Comparison of ENCODE assay signal across 23 mouse cellular contexts in the genomic region with DNA sequence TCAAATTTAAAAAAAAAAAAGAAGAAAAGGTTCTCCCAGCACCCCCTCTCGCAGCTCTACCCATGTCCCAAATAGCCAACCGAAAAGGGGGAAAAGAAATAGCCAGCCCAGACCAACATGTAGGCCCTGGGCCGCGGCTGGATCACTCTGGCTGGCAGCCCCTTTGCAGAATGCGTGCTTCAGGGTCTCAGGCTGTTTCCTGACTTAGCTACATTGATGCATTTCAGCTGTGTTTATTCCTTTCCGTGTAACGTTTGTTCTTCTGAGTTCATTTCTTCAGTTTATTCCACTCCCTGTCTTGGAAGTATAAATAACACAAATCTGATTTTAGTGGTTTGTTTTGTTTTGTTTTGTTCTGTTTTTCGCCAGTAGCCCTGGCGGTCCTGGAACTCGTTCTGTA. TPM values are rescaled to one million over a fixed set of nuclear protein-coding genes. Genes with fewer than 3 reads are reported as not detected.
DNase-seq lines count a peak whose midpoint lies in the region; ATAC-seq and TF ChIP-seq lines count a peak whose summit lies in the region.
"Had no signal": no experiment of that assay in that cellular context is flagged by ENCODE, and none has a peak within 500 bp of the region (broad histone marks: within the 10 kb centered on the region; RNA-seq: fewer than 3 reads in every experiment).

No protein-coding gene starts in this region.

- H3K9ac ChIP-seq in heart, embryonic 14.5 days (ENCODE audit: low read length), result no peak overlapping the region; the same call in 1 of the 2 replicates
- no peak overlapping the region for H3K9ac ChIP-seq in limb, embryonic 12.5 days (replicated peaks)
- peak overlapping the region; percentile 93 for H3K9ac ChIP-seq in ES-Bruce4 (ENCODE audit: low read depth, poor library complexity, severe bottlenecking)
- H3K9ac ChIP-seq in liver, postnatal 0 days (replicated peaks), result no peak overlapping the region
- H3K9ac ChIP-seq: midbrain, embryonic 12.5 days; neural tube, embryonic 15.5 days had no signal

- no peak for DNase-seq in heart, adult 8-10 months (ENCODE audit: low spot score)
- no peak for DNase-seq in limb, embryonic 10.5 days (ENCODE audit: low spot score)
- DNase-seq in liver, postnatal 0 days, result no peak
- no peak for DNase-seq in adrenal gland, adult (ENCODE audit: inconsistent age in 2 of 2, low spot score in 1 of 2)
- DNase-seq: adrenal gland, adult 8-10 months; cerebellum, postnatal 25 days; heart, adult 18-20 months; kidney, postnatal 36 days; right cerebral cortex, postnatal 25 days; thymus, postnatal 4 days had no signal

- ATAC-seq in heart, embryonic 14.5 days (ENCODE audit: insufficient number of reproducible peaks, insufficient read depth, low FRiP score, low read depth), result no peak
- no peak for ATAC-seq in limb, embryonic 12.5 days (ENCODE audit: insufficient number of reproducible peaks, insufficient read depth, low FRiP score, low TSS enrichment, low read depth)
- no peak for ATAC-seq in liver, postnatal 0 days
- ATAC-seq: inflammation-experienced regulatory T-cells, adult 6 months had no signal

- no peaks in the 10 kb centered on the region for H3K36me3 ChIP-seq in heart, embryonic 14.5 days (ENCODE audit: control insufficient read depth, insufficient read depth, low read length)
- no peaks in the 10 kb centered on the region for H3K36me3 ChIP-seq in limb, embryonic 12.5 days
- no peaks in the 10 kb centered on the region for H3K36me3 ChIP-seq in limb, embryonic 10.5 days
- no peaks in the 10 kb centered on the region for H3K36me3 ChIP-seq in ES-Bruce4 (ENCODE audit: control insufficient read depth, insufficient read depth, low read length, poor library complexity, severe bottlenecking)
- H3K36me3 ChIP-seq in liver, postnatal 0 days (replicated peaks; ENCODE audit: insufficient read depth, low read length), result no peaks in the 10 kb centered on the region
- H3K36me3 ChIP-seq: hindbrain, embryonic 10.5 days; midbrain, embryonic 12.5 days; neural tube, embryonic 15.5 days had no signal

- TF ChIP-seq EP300 in ES-Bruce4 (IDR thresholded peaks at IDR 0.05; ENCODE audit: insufficient read depth, low read depth, low read length), result no peak
- TF ChIP-seq EP300 in liver, postnatal 0 days (IDR thresholded peaks at IDR 0.05; ENCODE audit: low read depth), result no peak

- 89% methylated on average over 10 of the region's 10 CpGs for WGBS in heart, embryonic 14.5 days
- WGBS in limb, embryonic 12.5 days, result 77% methylated on average over 10 of the region's 10 CpGs
- WGBS in limb, embryonic 10.5 days, result 92% methylated on average over 10 of the region's 10 CpGs
- 81% methylated on average over 10 of the region's 10 CpGs for WGBS in liver, postnatal 0 days (ENCODE audit: insufficient replicate concordance)

- no peak for TF ChIP-seq POLR2A in ES-Bruce4 (IDR thresholded peaks at IDR 0.05; ENCODE audit: insufficient read depth, low read length)
- no peak for TF ChIP-seq POLR2A in embryonic fibroblast, embryonic 13.5 days (IDR thresholded peaks at IDR 0.05; ENCODE audit: low read depth, low read length)

- no peaks in the 10 kb centered on the region for H3K9me3 ChIP-seq in heart, embryonic 14.5 days (ENCODE audit: control insufficient read depth, low read length)
- no peaks in the 10 kb centered on the region for H3K9me3 ChIP-seq in limb, embryonic 12.5 days
- H3K9me3 ChIP-seq in limb, embryonic 10.5 days (replicated peaks), result no peaks in the 10 kb centered on the region
- no peaks in the 10 kb centered on the region for H3K9me3 ChIP-seq in ES-Bruce4 (replicated peaks; ENCODE audit: control insufficient read depth, insufficient read depth, low read length, poor library complexity, severe bottlenecking)
- no peaks in the 10 kb centered on the region for H3K9me3 ChIP-seq in liver, postnatal 0 days (ENCODE audit: low read length)
- H3K9me3 ChIP-seq: hindbrain, embryonic 10.5 days; midbrain, embryonic 12.5 days; neural tube, embryonic 15.5 days had no signal

- no peak for TF ChIP-seq CTCF in ES-Bruce4 (IDR thresholded peaks at IDR 0.05; ENCODE audit: low read depth, low read length)
- no peak for TF ChIP-seq CTCF in embryonic fibroblast, embryonic 13.5 days (IDR thresholded peaks at IDR 0.05; ENCODE audit: borderline replicate concordance, insufficient read depth, low read length)
- TF ChIP-seq CTCF in liver, postnatal 0 days (IDR thresholded peaks at IDR 0.05; ENCODE audit: low read depth), result no peak

- no peak overlapping the region; a peak in 1 of 4 replicates for H3K4me3 ChIP-seq in heart, embryonic 14.5 days (ENCODE audit: control insufficient read depth in 1 of 2, insufficient read depth in 1 of 2, low read depth in 1 of 2, low read length in 2 of 2)
- peak overlapping the region; percentile 55; the same call in 1 of the 2 replicates for H3K4me3 ChIP-seq in limb, embryonic 12.5 days (replicated peaks)
- no peak overlapping the region for H3K4me3 ChIP-seq in limb, embryonic 10.5 days
- no peak overlapping the region for H3K4me3 ChIP-seq in ES-Bruce4 (ENCODE audit: low read depth, low read length)
- peak overlapping the region; percentile 62 for H3K4me3 ChIP-seq in embryonic fibroblast, embryonic 13.5 days (ENCODE audit: insufficient read depth, low read length)
- H3K4me3 ChIP-seq in liver, postnatal 0 days (ENCODE audit: low read depth, low read length), result no peak overlapping the region

- peak overlapping the region; percentile 86 for H3K4me2 ChIP-seq in heart, embryonic 14.5 days (ENCODE audit: low read length)
- peak overlapping the region; percentile 69 for H3K4me2 ChIP-seq in limb, embryonic 12.5 days
- H3K4me2 ChIP-seq in liver, postnatal 0 days (ENCODE audit: low read depth, low read length), result no peak overlapping the region

- H3K27me3 ChIP-seq in heart, embryonic 14.5 days (ENCODE audit: control insufficient read depth, insufficient read depth, low read length), result no peaks in the 10 kb centered on the region
- no peaks in the 10 kb centered on the region for H3K27me3 ChIP-seq in limb, embryonic 12.5 days
- H3K27me3 ChIP-seq in limb, embryonic 10.5 days (ENCODE audit: low read depth, poor library complexity, severe bottlenecking), result no peaks in the 10 kb centered on the region
- H3K27me3 ChIP-seq in ES-Bruce4 (ENCODE audit: control insufficient read depth, insufficient read depth, low read length, poor library complexity, severe bottlenecking), result no peaks in the 10 kb centered on the region
- H3K27me3 ChIP-seq in liver, postnatal 0 days (ENCODE audit: insufficient read depth, low read length), result no peaks in the 10 kb centered on the region
- H3K27me3 ChIP-seq: neural tube, embryonic 15.5 days had no signal

- no peak overlapping the region for H3K27ac ChIP-seq in heart, embryonic 14.5 days (replicated peaks in 1 of 2; ENCODE audit: control insufficient read depth in 1 of 2, insufficient read depth in 1 of 2, low read depth in 2 of 2, low read length in 2 of 2)
- no peak overlapping the region for H3K27ac ChIP-seq in limb, embryonic 12.5 days
- no peak overlapping the region for H3K27ac ChIP-seq in limb, embryonic 10.5 days
- no peak overlapping the region for H3K27ac ChIP-seq in ES-Bruce4 (ENCODE audit: insufficient read depth, low read length)
- H3K27ac ChIP-seq in embryonic fibroblast, embryonic 13.5 days (ENCODE audit: insufficient read depth, low read length), result no peak overlapping the region
- no peak overlapping the region for H3K27ac ChIP-seq in liver, postnatal 0 days (ENCODE audit: low read depth)
- H3K27ac ChIP-seq: macrophage; midbrain, embryonic 12.5 days; neural tube, embryonic 15.5 days had no signal

- H3K4me1 ChIP-seq in heart, embryonic 14.5 days (ENCODE audit: control insufficient read depth in 2 of 2, insufficient read depth in 2 of 2, low read length in 2 of 2), result peaks cover 16 to 18% of the 10 kb centered on the region in 2 experiments
- peaks cover 31% of the 10 kb centered on the region for H3K4me1 ChIP-seq in limb, embryonic 12.5 days (replicated peaks)
- peaks cover 31% of the 10 kb centered on the region for H3K4me1 ChIP-seq in limb, embryonic 10.5 days
- H3K4me1 ChIP-seq in ES-Bruce4 (ENCODE audit: control insufficient read depth, insufficient read depth, low read length), result peaks cover 8% of the 10 kb centered on the region
- peaks cover 3% of the 10 kb centered on the region; the same call in 1 of the 2 replicates for H3K4me1 ChIP-seq in embryonic fibroblast, embryonic 13.5 days (ENCODE audit: control insufficient read depth, insufficient read depth, low read length)
- peaks cover 4% of the 10 kb centered on the region; the same call in 1 of the 2 replicates for H3K4me1 ChIP-seq in liver, postnatal 0 days (ENCODE audit: insufficient read depth)

RNA-seq across cellular contexts. Expression of a gene that starts 1.1 kb away (rescaled TPM):
- polyA plus RNA-seq in heart, embryonic 14.5 days (2014; fragmentation: Nextera tagmentation; extraction: Ambion mirVana), result 8.0 and 8.6 TPM in 2 replicates
- total RNA-seq in heart, adult 8-10 months (2022), result 1 to 10 TPM in 3 of 4 experiments, under 1 TPM in 1; 0.55 to 1.2 (median 1.1) TPM
- 24.0 TPM in 2 replicates for polyA plus RNA-seq in limb, embryonic 12.5 days (2016; fragmentation: Nextera tagmentation; extraction: Ambion mirVana)
- 12.7 and 16.1 TPM in 2 replicates for polyA plus RNA-seq in limb, embryonic 10.5 days (2016; fragmentation: Nextera tagmentation; extraction: Ambion mirVana)
- polyA plus RNA-seq in ES-Bruce4 (2011; ENCODE audit: insufficient read depth, insufficient read length, low read depth, missing spikeins), result 6.7 and 7.0 TPM in 2 replicates
- polyA plus RNA-seq in embryonic fibroblast, embryonic 13.5 days (2011; ENCODE audit: insufficient read length, low read depth, missing spikeins), result 16.3 and 18.4 TPM in 2 replicates
- polyA plus RNA-seq in liver, postnatal 0 days (2015; fragmentation: Nextera tagmentation; extraction: Ambion mirVana), result 0.90 and 1.0 TPM in 2 replicates
- total RNA-seq: MEL had no signal

RNA-seq across cellular contexts. Expression of a gene that starts 23.9 kb away (rescaled TPM):
- polyA plus RNA-seq in heart, embryonic 14.5 days (2014; fragmentation: Nextera tagmentation; extraction: Ambion mirVana), result 129 and 135 TPM in 2 replicates
- total RNA-seq in heart, adult 8-10 months (2022), result 10 to 100 TPM; 64.0 to 72.6 (median 67.4) TPM
- polyA plus RNA-seq in limb, embryonic 12.5 days (2016; fragmentation: Nextera tagmentation; extraction: Ambion mirVana), result 125 and 131 TPM in 2 replicates
- polyA plus RNA-seq in limb, embryonic 10.5 days (2016; fragmentation: Nextera tagmentation; extraction: Ambion mirVana), result 152 and 186 TPM in 2 replicates
- polyA plus RNA-seq in ES-Bruce4 (2011; ENCODE audit: insufficient read depth, insufficient read length, low read depth, missing spikeins), result 53.5 and 60.9 TPM in 2 replicates
- 30.9 and 50.8 TPM in 2 replicates for polyA plus RNA-seq in embryonic fibroblast, embryonic 13.5 days (2011; ENCODE audit: insufficient read length, low read depth, missing spikeins)
- 77.2 and 83.9 TPM in 2 replicates for polyA plus RNA-seq in liver, postnatal 0 days (2015; fragmentation: Nextera tagmentation; extraction: Ambion mirVana)

RNA-seq across cellular contexts. Expression of a gene that starts 24.1 kb away (rescaled TPM):
- 18.8 and 20.3 TPM in 2 replicates for polyA plus RNA-seq in heart, embryonic 14.5 days (2014; fragmentation: Nextera tagmentation; extraction: Ambion mirVana)
- 10 to 100 TPM; 13.1 to 15.0 (median 13.7) TPM for total RNA-seq in heart, adult 8-10 months (2022)
- 32.4 and 33.1 TPM in 2 replicates for polyA plus RNA-seq in limb, embryonic 12.5 days (2016; fragmentation: Nextera tagmentation; extraction: Ambion mirVana)
- polyA plus RNA-seq in limb, embryonic 10.5 days (2016; fragmentation: Nextera tagmentation; extraction: Ambion mirVana), result 43.9 and 46.4 TPM in 2 replicates
- polyA plus RNA-seq in ES-Bruce4 (2011; ENCODE audit: insufficient read depth, insufficient read length, low read depth, missing spikeins), result 22.4 and 22.5 TPM in 2 replicates
- polyA plus RNA-seq in embryonic fibroblast, embryonic 13.5 days (2011; ENCODE audit: insufficient read length, low read depth, missing spikeins), result 5.2 and 7.1 TPM in 2 replicates
- 7.9 and 8.5 TPM in 2 replicates for polyA plus RNA-seq in liver, postnatal 0 days (2015; fragmentation: Nextera tagmentation; extraction: Ambion mirVana)

RNA-seq across cellular contexts. Expression of a gene that starts 25.1 kb away (rescaled TPM):
- polyA plus RNA-seq in heart, embryonic 14.5 days (2014; fragmentation: Nextera tagmentation; extraction: Ambion mirVana), result 3.7 and 4.2 TPM in 2 replicates
- under 1 TPM in 3 of 4 experiments, not detected in 1; 0.11 to 0.72 (median 0.16) TPM for total RNA-seq in heart, adult 8-10 months (2022)
- polyA plus RNA-seq in limb, embryonic 12.5 days (2016; fragmentation: Nextera tagmentation; extraction: Ambion mirVana), result 4.9 and 6.4 TPM in 2 replicates
- polyA plus RNA-seq in limb, embryonic 10.5 days (2016; fragmentation: Nextera tagmentation; extraction: Ambion mirVana), result 4.7 and 6.3 TPM in 2 replicates
- polyA plus RNA-seq in ES-Bruce4 (2011; ENCODE audit: insufficient read depth, insufficient read length, low read depth, missing spikeins), result 5.2 and 9.6 TPM in 2 replicates
- 3.8 and 5.1 TPM in 2 replicates for polyA plus RNA-seq in embryonic fibroblast, embryonic 13.5 days (2011; ENCODE audit: insufficient read length, low read depth, missing spikeins)
- polyA plus RNA-seq in liver, postnatal 0 days (2015; fragmentation: Nextera tagmentation; extraction: Ambion mirVana), result 0.19 and 0.24 TPM in 2 replicates
- total RNA-seq: MEL had no signal
- polyA plus RNA-seq: macrophage had no signal

RNA-seq across cellular contexts. Expression of a gene that starts 38.2 kb away (rescaled TPM):
- polyA plus RNA-seq in heart, embryonic 14.5 days (2014; fragmentation: Nextera tagmentation; extraction: Ambion mirVana), result not detected in 2 replicates
- total RNA-seq in heart, adult 8-10 months (2022), result not detected
- polyA plus RNA-seq in limb, embryonic 12.5 days (2016; fragmentation: Nextera tagmentation; extraction: Ambion mirVana), result 0.24 TPM in 1 of 2 replicates, not detected in the other
- not detected in 2 replicates for polyA plus RNA-seq in limb, embryonic 10.5 days (2016; fragmentation: Nextera tagmentation; extraction: Ambion mirVana)
- polyA plus RNA-seq in ES-Bruce4 (2011; ENCODE audit: insufficient read depth, insufficient read length, low read depth, missing spikeins), result not detected in 2 replicates
- not detected in 2 replicates for polyA plus RNA-seq in embryonic fibroblast, embryonic 13.5 days (2011; ENCODE audit: insufficient read length, low read depth, missing spikeins)
- not detected in 2 replicates for polyA plus RNA-seq in liver, postnatal 0 days (2015; fragmentation: Nextera tagmentation; extraction: Ambion mirVana)
- total RNA-seq: adrenal gland, adult 8-10 months; gastrocnemius, adult 8-10 months; heart, adult 18-20 months; MEL had no signal
- polyA plus RNA-seq: CD4-positive, CD25-positive, alpha-beta regulatory T cell, adult 4 months; inflammation-experienced regulatory T-cells, adult 6 months; liver, embryonic 11.5 days; macrophage; midbrain, embryonic 12.5 days had no signal

Comparison
In these comparisons a context has a peak if more than half of its experiments do, and no peak if none do; other contexts are left out.
1. H3K4me3 ChIP-seq: peak in limb, embryonic 12.5 days (single experiment) and embryonic fibroblast, embryonic 13.5 days (single experiment); none in heart, embryonic 14.5 days (0 of 2), limb, embryonic 10.5 days (single experiment), ES-Bruce4 (single experiment) and liver, postnatal 0 days (single experiment).